Mouse (Mus musculus): Measurements from ENCODE around the gene Nudt1.

The Nudt1 gene

GRCm38 (mm10) chr5:140382688-140383087 is 61.2 kb downstream of the Nudt1 start:
- no peak for DNase-seq (ENCODE audit: low read depth, low spot score)

- no peak for DNase-seq (ENCODE audit: low read depth, low spot score)
Measured at GRCm38 (mm10) chr5:140383559-140383958, 62.1 kb downstream of the Nudt1 start.

GRCm38 (mm10) chr5:140384462-140384861 is 63.0 kb downstream of the Nudt1 start:
- no peak for DNase-seq (ENCODE audit: low read depth, low spot score)

GRCm38 (mm10) chr5:140387236-140387635 is 65.8 kb downstream of the Nudt1 start:
- no peak for DNase-seq (ENCODE audit: low read depth, low spot score)
